Mouse (Mus musculus) left cerebral cortex, adult 9 months (tissue): ENCODE results near the gene Rpl3.

Experiments used
- DNase-seq, 2 experiments: peaks; one replicate each; pipeline ENCODE4 v3.0.0; 2022; ENCODE audit warnings: low spot score in 2 of 2

The Rpl3 gene

DNA sequence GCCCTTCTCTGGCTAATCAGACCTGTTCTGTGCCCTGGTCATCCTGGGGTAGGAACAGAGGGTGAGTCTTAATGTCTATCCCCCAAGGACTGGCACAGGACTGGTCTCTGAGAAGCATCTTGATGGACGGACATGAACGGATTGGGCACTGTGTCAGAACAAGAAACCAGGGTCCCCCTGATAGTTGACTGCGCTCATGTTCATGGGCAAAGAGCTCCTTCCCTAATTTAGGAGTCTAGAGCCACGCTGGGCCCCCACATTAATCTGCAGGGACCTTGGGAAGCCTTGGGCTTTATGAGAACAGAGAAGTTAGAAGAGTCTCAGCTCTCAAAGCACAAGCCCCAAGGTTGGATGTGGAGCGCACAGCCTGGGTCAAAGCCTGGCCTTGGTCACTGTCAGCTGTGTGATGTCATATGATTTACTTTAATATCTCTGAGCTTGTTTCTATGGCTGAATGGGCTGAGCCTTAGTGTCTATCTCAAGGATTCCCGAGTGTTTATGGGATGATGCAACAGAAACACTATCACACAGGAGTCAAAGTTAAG lies 56.3 kb downstream of the Rpl3 start:
- DNase-seq = no peak

DNA sequence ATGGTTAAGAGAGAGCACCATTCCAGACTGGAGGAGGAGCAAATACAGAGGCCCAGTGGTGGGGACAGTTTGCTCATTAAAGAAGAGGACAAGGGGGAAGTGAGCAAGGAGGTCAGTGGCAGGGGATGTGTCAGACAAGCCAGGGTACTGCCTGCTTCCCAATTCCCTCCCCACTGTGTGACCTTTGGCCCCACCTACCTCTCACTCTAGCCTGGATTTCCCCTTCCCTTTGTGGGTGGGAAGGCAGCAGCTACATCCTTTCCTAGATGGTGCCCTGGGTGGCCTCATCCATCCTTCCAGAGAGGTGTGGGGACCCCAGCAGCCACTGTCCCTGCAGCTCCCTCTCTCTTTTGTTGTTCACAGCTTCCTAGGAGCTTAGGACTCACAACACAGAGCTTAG lies 56.8 kb downstream of the Rpl3 start:
- no peak for DNase-seq

DNA sequence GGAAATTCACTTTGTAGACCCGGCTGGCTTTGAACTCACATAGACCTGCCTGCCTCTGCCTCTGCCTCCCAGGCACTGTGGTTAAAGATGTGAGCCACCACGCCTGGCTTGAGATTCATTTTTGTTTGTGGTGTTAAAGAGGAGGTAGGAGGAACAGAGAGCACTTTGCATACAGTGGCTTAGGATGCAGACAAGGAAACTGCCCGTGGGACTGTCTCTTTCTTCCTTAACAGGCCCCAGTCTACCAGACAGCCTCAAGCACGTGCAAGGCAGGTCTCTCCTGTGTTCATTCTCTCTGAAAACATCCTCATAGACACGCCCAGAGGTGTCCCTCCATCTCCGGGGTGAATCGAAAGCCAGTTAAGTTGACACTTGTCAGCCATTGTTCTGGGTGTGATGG lies 57.3 kb downstream of the Rpl3 start:
- DNase-seq = no peak

DNA sequence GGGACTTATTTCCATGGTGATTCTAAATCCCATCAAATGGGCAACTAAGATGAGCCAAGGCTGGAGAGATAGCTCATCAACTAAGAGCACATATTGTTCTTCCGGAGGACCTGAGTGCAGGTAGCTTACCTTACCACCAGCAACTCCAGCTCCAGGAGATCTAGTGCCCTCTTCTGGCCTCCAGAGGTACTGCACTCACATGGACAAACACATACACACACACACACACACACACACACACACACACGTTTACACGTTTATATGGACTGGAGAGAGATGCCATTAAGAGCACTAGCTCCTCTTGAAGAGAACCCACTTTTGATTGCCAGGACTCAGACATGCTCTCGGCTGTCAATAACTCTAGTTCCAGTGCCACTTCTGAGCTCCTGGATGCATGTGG lies 60.5 kb downstream of the Rpl3 start:
- DNase-seq = no peak

DNA sequence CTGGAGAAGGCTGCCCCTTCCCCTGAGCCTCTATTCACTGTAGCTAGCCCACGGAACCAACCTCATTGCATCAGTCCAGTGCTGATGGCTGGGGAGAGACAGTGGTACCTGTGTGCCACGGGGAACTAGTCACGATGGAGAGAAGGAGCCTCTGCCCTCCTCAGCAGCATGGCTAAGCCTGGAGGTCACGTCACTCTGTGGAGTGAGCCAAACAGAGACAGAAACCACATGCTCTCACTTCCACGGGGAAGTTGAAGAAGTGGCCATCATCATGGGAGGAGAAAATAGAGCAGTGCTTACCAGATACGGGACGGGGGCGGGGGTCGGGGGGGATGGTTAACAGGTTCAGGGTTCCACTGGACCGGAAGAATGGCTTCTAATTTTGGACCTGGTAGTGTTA lies 61.3 kb downstream of the Rpl3 start:
- DNase-seq = no peak

DNA sequence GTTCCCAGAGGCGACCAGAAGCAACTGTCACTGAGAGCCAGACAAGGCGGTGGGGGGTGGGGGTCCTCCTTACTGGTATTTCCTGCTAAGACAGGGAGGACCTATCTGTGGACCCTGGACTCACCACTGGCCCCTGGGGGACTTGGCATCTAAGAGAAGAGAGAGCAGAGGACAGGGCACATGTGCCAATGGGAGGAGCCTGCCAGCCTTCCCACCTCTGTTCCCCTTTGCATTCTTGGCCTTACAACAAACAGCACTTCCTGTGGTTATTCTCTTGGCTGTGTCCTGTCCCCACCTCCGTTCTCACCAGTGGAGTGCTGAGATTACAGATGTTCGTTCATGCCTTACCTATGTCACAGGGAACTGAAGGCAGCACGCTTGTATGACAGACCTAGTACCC lies 62.8 kb downstream of the Rpl3 start:
- no peak for DNase-seq
